Mouse (Mus musculus): ENCODE data around the gene Pdcd2l. TPM values are rescaled to one million over a fixed set of nuclear protein-coding genes. Genes with fewer than 3 reads are reported as not detected.

Pdcd2l gene
- 52.3 and 54.3 TPM in 2 replicates for polyA plus RNA-seq (2014; fragmentation: Nextera tagmentation; extraction: Ambion mirVana)

- peaks cover 35% of the 10 kb centered on the region for H3K36me3 ChIP-seq (ENCODE audit: control insufficient read depth, insufficient read depth, low read length)
- peak; percentile 91 for ATAC-seq (ENCODE audit: insufficient number of reproducible peaks, insufficient read depth, low FRiP score, low read depth)
- peaks cover 0 to 6% of the 10 kb centered on the region in 2 experiments; a peak in 1 of 4 replicates for H3K4me1 ChIP-seq (ENCODE audit: control insufficient read depth in 2 of 2, insufficient read depth in 2 of 2, low read length in 2 of 2)
- WGBS, result 3% methylated on average over 65 of the region's 70 CpGs
- H3K27me3 ChIP-seq (ENCODE audit: control insufficient read depth, insufficient read depth, low read length), result no peaks in the 10 kb centered on the region
- H3K9ac ChIP-seq (ENCODE audit: low read length), result peak within 1 kb of the TSS; percentile 97
- peak within 1 kb of the TSS; percentile 40 to 63; a peak in 2 of 4 replicates for H3K27ac ChIP-seq (replicated peaks in 1 of 2; ENCODE audit: control insufficient read depth in 1 of 2, insufficient read depth in 1 of 2, low read depth in 2 of 2, low read length in 2 of 2)
- peak within 1 kb of the TSS; percentile 89 to 96 for H3K4me3 ChIP-seq (ENCODE audit: control insufficient read depth in 1 of 2, insufficient read depth in 1 of 2, low read depth in 1 of 2, low read length in 2 of 2)
- H3K9me3 ChIP-seq (ENCODE audit: control insufficient read depth, low read length), result 0 out of 2 replicates have a peak, but pooled peaks cover 3% of the 10 kb centered on the region
- peak within 1 kb of the TSS; percentile 84 for H3K4me2 ChIP-seq (ENCODE audit: low read length)
These were observed at the start of gene Pdcd2l for GRCm38 (mm10) chr7:34196132-34197128. TSS of gene Pdcd2l (minus strand) at chr7:34196661.

GRCm38 (mm10) chr7:34242176-34242575 lies 45.7 kb upstream of the Pdcd2l start:
- Histone ChIP-seq H3K4me3 (ENCODE audit: control insufficient read depth in 1 of 2, insufficient read depth in 1 of 2, low read depth in 1 of 2, low read length in 2 of 2) (no peak overlapping the region), H3K27ac (replicated peaks in 1 of 2; ENCODE audit: control insufficient read depth in 1 of 2, insufficient read depth in 1 of 2, low read depth in 2 of 2, low read length in 2 of 2) (no peak overlapping the region), H3K36me3 (ENCODE audit: control insufficient read depth, insufficient read depth, low read length) (peaks cover 87% of the 10 kb centered on the region), H3K4me2 (ENCODE audit: low read length) (no peak overlapping the region), H3K9me3 (ENCODE audit: control insufficient read depth, low read length) (no peaks in the 10 kb centered on the region), H3K4me1 (ENCODE audit: control insufficient read depth in 2 of 2, insufficient read depth in 2 of 2, low read length in 2 of 2) (no peaks in the 10 kb centered on the region), H3K9ac (ENCODE audit: low read length) (no peak overlapping the region), H3K27me3 (ENCODE audit: control insufficient read depth, insufficient read depth, low read length) (no peaks in the 10 kb centered on the region)
- no peak for ATAC-seq (ENCODE audit: insufficient number of reproducible peaks, insufficient read depth, low FRiP score, low read depth)
- 93% methylated on average over 11 of the region's 11 CpGs for WGBS

GRCm38 (mm10) chr7:34238086-34238485 lies 41.6 kb upstream of the Pdcd2l start:
- no peak for ATAC-seq (ENCODE audit: insufficient number of reproducible peaks, insufficient read depth, low FRiP score, low read depth)
- no peaks in the 10 kb centered on the region for H3K9me3 ChIP-seq (ENCODE audit: control insufficient read depth, low read length)
- H3K4me1 ChIP-seq (ENCODE audit: control insufficient read depth in 2 of 2, insufficient read depth in 2 of 2, low read length in 2 of 2), result peaks cover 5 to 6% of the 10 kb centered on the region in 2 experiments
- H3K9ac ChIP-seq (ENCODE audit: low read length), result no peak overlapping the region
- H3K36me3 ChIP-seq (ENCODE audit: control insufficient read depth, insufficient read depth, low read length), result peaks cover 68% of the 10 kb centered on the region
- H3K27ac ChIP-seq (replicated peaks in 1 of 2; ENCODE audit: control insufficient read depth in 1 of 2, insufficient read depth in 1 of 2, low read depth in 2 of 2, low read length in 2 of 2), result no peak overlapping the region
- no peak overlapping the region for H3K4me2 ChIP-seq (ENCODE audit: low read length)
- 90% methylated on average over 5 of the region's 5 CpGs for WGBS
- no peak overlapping the region for H3K4me3 ChIP-seq (ENCODE audit: control insufficient read depth in 1 of 2, insufficient read depth in 1 of 2, low read depth in 1 of 2, low read length in 2 of 2)
- no peaks in the 10 kb centered on the region for H3K27me3 ChIP-seq (ENCODE audit: control insufficient read depth, insufficient read depth, low read length)

- H3K4me1 ChIP-seq (ENCODE audit: control insufficient read depth in 2 of 2, insufficient read depth in 2 of 2, low read length in 2 of 2), result peaks cover 7 to 11% of the 10 kb centered on the region in 2 experiments
These were observed 39.1 kb upstream of the Pdcd2l start for GRCm38 (mm10) chr7:34235602-34236001.

GRCm38 (mm10) chr7:34234610-34235561 lies 38.4 kb upstream of the Pdcd2l start:
- no peak for ATAC-seq (ENCODE audit: insufficient number of reproducible peaks, insufficient read depth, low FRiP score, low read depth)
- peak overlapping the region; percentile 47 to 51 for H3K4me3 ChIP-seq (ENCODE audit: control insufficient read depth in 1 of 2, insufficient read depth in 1 of 2, low read depth in 1 of 2, low read length in 2 of 2)
- H3K9ac ChIP-seq (ENCODE audit: low read length), result peak overlapping the region; percentile 82
- H3K27me3 ChIP-seq (ENCODE audit: control insufficient read depth, insufficient read depth, low read length), result no peaks in the 10 kb centered on the region
- peak overlapping the region; percentile 84 for H3K4me2 ChIP-seq (ENCODE audit: low read length)
- no peaks in the 10 kb centered on the region for H3K9me3 ChIP-seq (ENCODE audit: control insufficient read depth, low read length)
- WGBS, result 3% methylated on average over 17 of the region's 17 CpGs
- H3K27ac ChIP-seq (replicated peaks in 1 of 2; ENCODE audit: control insufficient read depth in 1 of 2, insufficient read depth in 1 of 2, low read depth in 2 of 2, low read length in 2 of 2), result peak overlapping the region; percentile 91 to 93
- peaks cover 7 to 14% of the 10 kb centered on the region in 2 experiments for H3K4me1 ChIP-seq (ENCODE audit: control insufficient read depth in 2 of 2, insufficient read depth in 2 of 2, low read length in 2 of 2)
- peaks cover 40% of the 10 kb centered on the region for H3K36me3 ChIP-seq (ENCODE audit: control insufficient read depth, insufficient read depth, low read length)

More at GRCm38 (mm10) chr7:34235602-34236001, 39.1 kb upstream of the Pdcd2l start:
- H3K9ac ChIP-seq (ENCODE audit: low read length), result no peak overlapping the region
- no peak overlapping the region for H3K4me3 ChIP-seq (ENCODE audit: control insufficient read depth in 1 of 2, insufficient read depth in 1 of 2, low read depth in 1 of 2, low read length in 2 of 2)
- H3K27ac ChIP-seq (replicated peaks in 1 of 2; ENCODE audit: control insufficient read depth in 1 of 2, insufficient read depth in 1 of 2, low read depth in 2 of 2, low read length in 2 of 2), result no peak overlapping the region
- ATAC-seq (ENCODE audit: insufficient number of reproducible peaks, insufficient read depth, low FRiP score, low read depth), result no peak
- peaks cover 47% of the 10 kb centered on the region for H3K36me3 ChIP-seq (ENCODE audit: control insufficient read depth, insufficient read depth, low read length)
- no peaks in the 10 kb centered on the region for H3K27me3 ChIP-seq (ENCODE audit: control insufficient read depth, insufficient read depth, low read length)
- WGBS, result 90% methylated on average over 5 of the region's 5 CpGs
- H3K9me3 ChIP-seq (ENCODE audit: control insufficient read depth, low read length), result no peaks in the 10 kb centered on the region
- no peak overlapping the region for H3K4me2 ChIP-seq (ENCODE audit: low read length)

GRCm38 (mm10) chr7:34233909-34234609 lies 37.6 kb upstream of the Pdcd2l start:
- under 1% methylated on average over 46 of the region's 46 CpGs for WGBS
- peak overlapping the region; percentile 82 for H3K9ac ChIP-seq (ENCODE audit: low read length)
- no peaks in the 10 kb centered on the region for H3K27me3 ChIP-seq (ENCODE audit: control insufficient read depth, insufficient read depth, low read length)
- peak overlapping the region; percentile 91 to 93 for H3K27ac ChIP-seq (replicated peaks in 1 of 2; ENCODE audit: control insufficient read depth in 1 of 2, insufficient read depth in 1 of 2, low read depth in 2 of 2, low read length in 2 of 2)
- H3K9me3 ChIP-seq (ENCODE audit: control insufficient read depth, low read length), result no peaks in the 10 kb centered on the region
- peak overlapping the region; percentile 84 for H3K4me2 ChIP-seq (ENCODE audit: low read length)
- peaks cover 9 to 16% of the 10 kb centered on the region in 2 experiments for H3K4me1 ChIP-seq (ENCODE audit: control insufficient read depth in 2 of 2, insufficient read depth in 2 of 2, low read length in 2 of 2)
- peak; percentile 87 for ATAC-seq (ENCODE audit: insufficient number of reproducible peaks, insufficient read depth, low FRiP score, low read depth)
- H3K36me3 ChIP-seq (ENCODE audit: control insufficient read depth, insufficient read depth, low read length), result peaks cover 32% of the 10 kb centered on the region
- peak overlapping the region; percentile 47 to 51 for H3K4me3 ChIP-seq (ENCODE audit: control insufficient read depth in 1 of 2, insufficient read depth in 1 of 2, low read depth in 1 of 2, low read length in 2 of 2)
